Comparison of ENCODE assay signal across 16 mouse cellular contexts in the genomic region with DNA sequence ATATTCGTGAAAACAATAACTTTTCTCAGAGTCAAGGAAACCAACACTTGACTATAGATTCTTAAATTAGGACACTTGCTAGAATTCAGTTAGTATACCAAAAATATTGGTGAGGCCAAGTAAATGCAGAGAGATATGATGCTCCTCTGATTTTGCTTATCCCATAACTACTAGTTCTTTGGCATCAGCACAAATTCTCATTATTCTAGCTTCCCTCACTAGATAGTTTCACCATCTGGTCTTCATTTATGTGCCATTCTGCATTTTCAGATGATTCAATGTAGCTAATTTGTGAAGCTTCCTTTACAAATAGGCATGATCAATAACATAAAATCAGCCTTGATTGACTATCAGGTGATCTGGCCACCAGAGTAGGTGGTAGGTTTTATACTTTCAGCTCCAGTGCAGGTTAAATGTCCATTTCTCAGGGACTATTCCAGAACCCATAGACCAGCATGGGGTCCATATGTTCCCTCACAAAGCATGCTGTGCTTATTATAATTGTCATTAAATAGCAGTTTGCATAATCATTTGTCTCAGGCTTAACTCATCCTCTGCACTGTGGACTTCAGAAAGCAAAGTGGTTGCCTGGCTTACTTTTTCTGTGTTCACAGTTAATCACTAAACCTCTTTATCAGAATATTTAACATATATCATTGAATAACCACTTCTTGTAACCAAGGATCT.
DNase-seq lines count a peak whose midpoint lies in the region; ATAC-seq lines count a peak whose summit lies in the region.
"Had no signal": no experiment of that assay in that cellular context is flagged by ENCODE, and none has a peak within 500 bp of the region (broad histone marks: within the 10 kb centered on the region; RNA-seq: fewer than 3 reads in every experiment).

No protein-coding gene starts in this region.

- no peaks in the 10 kb centered on the region for H3K4me1 ChIP-seq in hindbrain, embryonic 15.5 days (replicated peaks)
- H3K4me1 ChIP-seq in hindbrain, embryonic 13.5 days (replicated peaks): no peaks in the 10 kb centered on the region
- H3K4me1 ChIP-seq: limb, embryonic 12.5 days had no signal

- 89% methylated on average over 1 of the region's 1 CpGs for WGBS in hindbrain, embryonic 15.5 days
- 82% methylated on average over 1 of the region's 1 CpGs for WGBS in hindbrain, embryonic 13.5 days

- no peaks in the 10 kb centered on the region for H3K36me3 ChIP-seq in hindbrain, embryonic 15.5 days
- no peaks in the 10 kb centered on the region for H3K36me3 ChIP-seq in hindbrain, embryonic 13.5 days
- H3K36me3 ChIP-seq: limb, embryonic 12.5 days had no signal

- no peaks in the 10 kb centered on the region for H3K9me3 ChIP-seq in hindbrain, embryonic 15.5 days
- H3K9me3 ChIP-seq in hindbrain, embryonic 13.5 days: no peaks in the 10 kb centered on the region
- H3K9me3 ChIP-seq: limb, embryonic 12.5 days had no signal

- H3K27ac ChIP-seq in hindbrain, embryonic 15.5 days (replicated peaks): no peak overlapping the region
- H3K27ac ChIP-seq in hindbrain, embryonic 13.5 days: no peak overlapping the region
- H3K27ac ChIP-seq: limb, embryonic 12.5 days; liver, embryonic 14.5 days had no signal

- 0 out of 2 replicates have a peak, but pooled peaks have one; percentile 42 for ATAC-seq in hindbrain, embryonic 15.5 days (ENCODE audit: low FRiP score, low read depth)
- no peak for ATAC-seq in hindbrain, embryonic 13.5 days (ENCODE audit: low FRiP score)
- ATAC-seq: lung, postnatal 0 days had no signal

- H3K4me2 ChIP-seq in hindbrain, embryonic 15.5 days: no peak overlapping the region
- H3K4me2 ChIP-seq in hindbrain, embryonic 13.5 days: no peak overlapping the region
- H3K4me2 ChIP-seq: limb, embryonic 12.5 days had no signal

- DNase-seq in brain, adult 2 months (ENCODE audit: low read depth, low spot score): peak; percentile 86
- DNase-seq in cerebellum, adult 11-12 months: peak; percentile 68
- DNase-seq in cerebellum, postnatal 36 days: peak; percentile 55 to 67
- DNase-seq in lung, postnatal 10 days: no peak
- no peak for DNase-seq in spleen, postnatal 10 days (ENCODE audit: low spot score in 2 of 2)
- DNase-seq: embryo, embryonic 11 days; kidney, adult 18-20 months; kidney, postnatal 14 days; right cerebral cortex, postnatal 14 days; thymus, postnatal 36 days had no signal

- no peak overlapping the region for H3K9ac ChIP-seq in hindbrain, embryonic 15.5 days
- H3K9ac ChIP-seq in hindbrain, embryonic 13.5 days: no peak overlapping the region
- H3K9ac ChIP-seq: limb, embryonic 12.5 days; liver, embryonic 14.5 days had no signal

- no peak overlapping the region for H3K4me3 ChIP-seq in hindbrain, embryonic 15.5 days
- H3K4me3 ChIP-seq in hindbrain, embryonic 13.5 days: no peak overlapping the region
- H3K4me3 ChIP-seq: erythroblast, embryonic 14.5 days; limb, embryonic 12.5 days had no signal

- H3K27me3 ChIP-seq in hindbrain, embryonic 15.5 days: no peaks in the 10 kb centered on the region
- no peaks in the 10 kb centered on the region for H3K27me3 ChIP-seq in hindbrain, embryonic 13.5 days
- H3K27me3 ChIP-seq: limb, embryonic 12.5 days had no signal

Comparison
In these comparisons a context has a peak if more than half of its experiments do, and no peak if none do; other contexts are left out.
1. DNase-seq: peak in brain, adult 2 months (single experiment), cerebellum, adult 11-12 months (single experiment) and cerebellum, postnatal 36 days (2 of 2); none in lung, postnatal 10 days (single experiment) and spleen, postnatal 10 days (0 of 2).